Mouse (Mus musculus): ENCODE data around the gene Adamts14. TPM values are rescaled to one million over a fixed set of nuclear protein-coding genes. Genes with fewer than 3 reads are reported as not detected.
A peak's percentile ranks its signal among the peaks of the same experiment; 100 is the strongest.

Gene Adamts14
- 1.5 and 1.8 TPM in 2 replicates for polyA plus RNA-seq (2015; fragmentation: Nextera tagmentation; extraction: Ambion mirVana)

- H3K36me3 ChIP-seq (ENCODE audit: insufficient read depth, low read length) = no peaks in the 10 kb centered on the region
- DNase-seq (ENCODE audit: low spot score) (peak; percentile 47), ATAC-seq (peak; percentile 68)
- peak within 1 kb of the TSS; percentile 72 for H3K27ac ChIP-seq (ENCODE audit: low read length)
- H3K4me3 ChIP-seq (ENCODE audit: low read depth, low read length) = peak within 1 kb of the TSS; percentile 45
- WGBS = 2% methylated on average over 67 of the region's 75 CpGs
- peak within 1 kb of the TSS; percentile 50 for H3K9ac ChIP-seq (replicated peaks; ENCODE audit: low read depth)
- H3K4me1 ChIP-seq (ENCODE audit: insufficient read depth, low read depth, low read length) = no peaks in the 10 kb centered on the region
- peak within 1 kb of the TSS; percentile 90 for H3K4me2 ChIP-seq (replicated peaks; ENCODE audit: low read depth, low read length)
- H3K9me3 ChIP-seq (ENCODE audit: low read length) = no peaks in the 10 kb centered on the region
- H3K27me3 ChIP-seq (replicated peaks; ENCODE audit: insufficient read depth, low read length) = 0 out of 2 replicates have a peak, but pooled peaks cover 5% of the 10 kb centered on the region
- TF ChIP-seq CTCF (IDR thresholded peaks at IDR 0.05) (peak; percentile 31), EP300 (IDR thresholded peaks at IDR 0.05) (no peak)
These were observed at the start of gene Adamts14 for GRCm38 (mm10) chr10:61273081-61273843. Gene Adamts14 (minus strand): TSS chr10:61273438.

GRCm38 (mm10) chr10:61318527-61318926 is 45.3 kb upstream of the Adamts14 start:
- H3K27ac ChIP-seq (ENCODE audit: low read length) = no peak overlapping the region
- H3K9ac ChIP-seq (replicated peaks; ENCODE audit: low read depth) = no peak overlapping the region
- DNase-seq (ENCODE audit: low spot score) = no peak
- no peaks in the 10 kb centered on the region for H3K27me3 ChIP-seq (replicated peaks; ENCODE audit: insufficient read depth, low read length)
- no peak overlapping the region for H3K4me3 ChIP-seq (ENCODE audit: low read depth, low read length)
- TF ChIP-seq EP300 (IDR thresholded peaks at IDR 0.05) (no peak), CTCF (IDR thresholded peaks at IDR 0.05) (peak; percentile 22; the same call in 1 of the 2 replicates)
- H3K4me2 ChIP-seq (replicated peaks; ENCODE audit: low read depth, low read length) = no peak overlapping the region
- H3K4me1 ChIP-seq (ENCODE audit: insufficient read depth, low read depth, low read length) = no peaks in the 10 kb centered on the region
- no peak for ATAC-seq
- H3K9me3 ChIP-seq (ENCODE audit: low read length) = no peaks in the 10 kb centered on the region
- 0 out of 2 replicates have a peak, but pooled peaks cover 9% of the 10 kb centered on the region for H3K36me3 ChIP-seq (ENCODE audit: insufficient read depth, low read length)
- 94% methylated on average over 3 of the region's 3 CpGs for WGBS

- H3K4me1 ChIP-seq (ENCODE audit: insufficient read depth, low read depth, low read length) = peaks cover 6% of the 10 kb centered on the region; the same call in 1 of the 2 replicates
- H3K36me3 ChIP-seq (ENCODE audit: insufficient read depth, low read length) = 0 out of 2 replicates have a peak, but pooled peaks cover 4% of the 10 kb centered on the region
- no peak overlapping the region for H3K4me3 ChIP-seq (ENCODE audit: low read depth, low read length)
- H3K27ac ChIP-seq (ENCODE audit: low read length) = no peak overlapping the region
- 57% methylated on average over 9 of the region's 9 CpGs for WGBS
- H3K4me2 ChIP-seq (replicated peaks; ENCODE audit: low read depth, low read length) = no peak overlapping the region
- no peaks in the 10 kb centered on the region for H3K9me3 ChIP-seq (ENCODE audit: low read length)
- H3K27me3 ChIP-seq (replicated peaks; ENCODE audit: insufficient read depth, low read length) = no peaks in the 10 kb centered on the region
- no peak for ATAC-seq
- no peak overlapping the region for H3K9ac ChIP-seq (replicated peaks; ENCODE audit: low read depth)
- no peak for DNase-seq (ENCODE audit: low spot score)
- TF ChIP-seq EP300 (IDR thresholded peaks at IDR 0.05) = no peak
- TF ChIP-seq CTCF (IDR thresholded peaks at IDR 0.05) = no peak
These were observed 42.2 kb upstream of the Adamts14 start for GRCm38 (mm10) chr10:61315324-61315880.

GRCm38 (mm10) chr10:61313750-61314149 is 40.5 kb upstream of the Adamts14 start:
- H3K9ac ChIP-seq (replicated peaks; ENCODE audit: low read depth) = no peak overlapping the region
- no peak for TF ChIP-seq CTCF (IDR thresholded peaks at IDR 0.05)
- TF ChIP-seq EP300 (IDR thresholded peaks at IDR 0.05) = no peak
- no peak overlapping the region for H3K4me3 ChIP-seq (ENCODE audit: low read depth, low read length)
- H3K27ac ChIP-seq (ENCODE audit: low read length) = no peak overlapping the region
- peaks cover 6% of the 10 kb centered on the region; the same call in 1 of the 2 replicates for H3K4me1 ChIP-seq (ENCODE audit: insufficient read depth, low read depth, low read length)
- no peak for ATAC-seq
- H3K4me2 ChIP-seq (replicated peaks; ENCODE audit: low read depth, low read length) = no peak overlapping the region
- 31% methylated on average over 7 of the region's 7 CpGs for WGBS
- no peak for DNase-seq (ENCODE audit: low spot score)
- H3K27me3 ChIP-seq (replicated peaks; ENCODE audit: insufficient read depth, low read length) = no peaks in the 10 kb centered on the region
- no peaks in the 10 kb centered on the region for H3K9me3 ChIP-seq (ENCODE audit: low read length)
- no peaks in the 10 kb centered on the region for H3K36me3 ChIP-seq (ENCODE audit: insufficient read depth, low read length)

- Histone ChIP-seq H3K4me2 (replicated peaks; ENCODE audit: low read depth, low read length) (no peak overlapping the region), H3K36me3 (ENCODE audit: insufficient read depth, low read length) (no peaks in the 10 kb centered on the region), H3K27ac (ENCODE audit: low read length) (peak overlapping the region; percentile 38; the same call in 1 of the 2 replicates), H3K9me3 (ENCODE audit: low read length) (no peaks in the 10 kb centered on the region), H3K27me3 (replicated peaks; ENCODE audit: insufficient read depth, low read length) (no peaks in the 10 kb centered on the region), H3K9ac (replicated peaks; ENCODE audit: low read depth) (no peak overlapping the region), H3K4me1 (ENCODE audit: insufficient read depth, low read depth, low read length) (peaks cover 6% of the 10 kb centered on the region; the same call in 1 of the 2 replicates), H3K4me3 (ENCODE audit: low read depth, low read length) (no peak overlapping the region)
- ATAC-seq = peak; percentile 32
- TF ChIP-seq EP300 (IDR thresholded peaks at IDR 0.05) = no peak
- TF ChIP-seq CTCF (IDR thresholded peaks at IDR 0.05) = no peak
- DNase-seq (ENCODE audit: low spot score) = peak; percentile 60
- WGBS = 26% methylated on average over 7 of the region's 7 CpGs
These were observed 39.5 kb upstream of the Adamts14 start for GRCm38 (mm10) chr10:61312754-61313153.

- DNase-seq (ENCODE audit: low spot score) = peak; percentile 41
- no peaks in the 10 kb centered on the region for H3K9me3 ChIP-seq (ENCODE audit: low read length)
- H3K27me3 ChIP-seq (replicated peaks; ENCODE audit: insufficient read depth, low read length) = no peaks in the 10 kb centered on the region
- peaks cover 6% of the 10 kb centered on the region; the same call in 1 of the 2 replicates for H3K4me1 ChIP-seq (ENCODE audit: insufficient read depth, low read depth, low read length)
- ATAC-seq = peak; percentile 55
- no peak overlapping the region for H3K4me2 ChIP-seq (replicated peaks; ENCODE audit: low read depth, low read length)
- H3K9ac ChIP-seq (replicated peaks; ENCODE audit: low read depth) = no peak overlapping the region
- WGBS = 45% methylated on average over 6 of the region's 6 CpGs
- H3K27ac ChIP-seq (ENCODE audit: low read length) = peak overlapping the region; percentile 38; the same call in 1 of the 2 replicates
- TF ChIP-seq CTCF (IDR thresholded peaks at IDR 0.05) (no peak), EP300 (IDR thresholded peaks at IDR 0.05) (no peak)
- no peak overlapping the region for H3K4me3 ChIP-seq (ENCODE audit: low read depth, low read length)
- no peaks in the 10 kb centered on the region for H3K36me3 ChIP-seq (ENCODE audit: insufficient read depth, low read length)
These were observed 38.9 kb upstream of the Adamts14 start for GRCm38 (mm10) chr10:61312159-61312558.
